Mouse (Mus musculus) midbrain, embryonic 12.5 days (tissue): ENCODE results near the gene Fam222b. TPM values are rescaled to one million over a fixed set of nuclear protein-coding genes. Genes with fewer than 3 reads are reported as not detected.
A peak's percentile ranks its signal among the peaks of the same experiment; 100 is the strongest.

Experiments
- ATAC-seq: fragments of 200-750 bp; cut with Nextera tagmentation; 2 replicates; pipeline ENCODE4 v1.8.0; 2017; ENCODE audit warnings: low read depth, moderate TSS enrichment, moderate library complexity; ENCODE audit not compliant: low FRiP score
- H3K27ac ChIP-seq: fragments of 300-500 bp; sonication (generic); replicated peaks from 2 replicates; pipeline ENCODE4 v1.5.1; 2016; ENCODE audit warnings: mild to moderate bottlenecking
- H3K27me3 ChIP-seq: fragments of 300-500 bp; sonication (generic); 2 replicates; pipeline ENCODE4 v1.6.1; 2016; ENCODE audit warnings: mild to moderate bottlenecking
- H3K36me3 ChIP-seq: fragments of 300-500 bp; sonication (generic); 2 replicates; pipeline ENCODE4 v1.6.1; 2016
- H3K4me1 ChIP-seq: fragments of 300-500 bp; sonication (generic); 2 replicates; pipeline ENCODE4 v1.6.1; 2016
- H3K4me2 ChIP-seq: fragments of 300-500 bp; sonication (generic); replicated peaks from 2 replicates; pipeline ENCODE4 v1.6.1; 2016; ENCODE audit warnings: mild to moderate bottlenecking, moderate library complexity
- H3K4me3 ChIP-seq: fragments of 300-500 bp; sonication (generic); 2 replicates; pipeline ENCODE4 v1.5.1; 2016; ENCODE audit warnings: mild to moderate bottlenecking
- H3K9ac ChIP-seq: fragments of 300-500 bp; sonication (generic); replicated peaks from 2 replicates; pipeline ENCODE4 v1.6.1; 2016; ENCODE audit warnings: mild to moderate bottlenecking, moderate library complexity
- H3K9me3 ChIP-seq: fragments of 300-500 bp; sonication (generic); 2 replicates; pipeline ENCODE4 v1.6.1; 2016; ENCODE audit warnings: mild to moderate bottlenecking
- WGBS: fragments of 180-500 bp; shearing (Covaris S2); methylation state at CpG from one replicate; pipeline ENCODE4 v1.1.7; 2016; 5-methylcytosine and 5-hydroxymethylcytosine counted together
- polyA plus RNA-seq: library from polyadenylated mRNA; unstranded; fragments of >200 nt; fragmentation: Nextera tagmentation; extraction: Ambion mirVana; gene quantifications from 2 replicates; pipeline ENCODE4 v1.2.1, GENCODE M21; 2016

The Fam222b gene
- polyA plus RNA-seq, 1 experiment from 2014 or later, result 27.4 TPM

DNA sequence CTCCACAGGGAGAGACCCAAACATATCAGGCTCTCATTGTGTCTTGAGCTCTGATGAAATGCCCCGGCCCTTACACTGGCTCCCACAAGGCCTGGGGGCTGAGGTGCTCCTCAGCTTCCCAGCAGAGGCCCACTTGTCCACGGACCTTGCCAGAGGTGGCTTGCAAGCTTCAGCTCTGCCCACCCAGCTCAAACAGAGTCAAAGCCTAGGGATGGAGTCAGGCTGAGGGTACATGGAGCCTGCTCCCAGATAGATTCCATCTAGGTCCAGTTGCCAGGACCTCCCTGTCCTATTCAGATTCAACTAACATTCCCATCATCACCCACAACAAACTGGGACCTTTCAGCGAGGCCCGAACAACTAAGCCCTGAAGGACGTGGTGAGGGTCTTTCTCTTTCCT lies 22.5 kb upstream of the Fam222b start:
- Histone ChIP-seq H3K4me1 (no peaks in the 10 kb centered on the region), H3K4me3 (no peak overlapping the region), H3K36me3 (peaks cover 53% of the 10 kb centered on the region), H3K9me3 (no peaks in the 10 kb centered on the region), H3K9ac (no peak overlapping the region), H3K27me3 (no peaks in the 10 kb centered on the region), H3K27ac (no peak overlapping the region), H3K4me2 (no peak overlapping the region)
- 85% methylated on average over 5 of the region's 5 CpGs for WGBS
- ATAC-seq, result no peak

DNA sequence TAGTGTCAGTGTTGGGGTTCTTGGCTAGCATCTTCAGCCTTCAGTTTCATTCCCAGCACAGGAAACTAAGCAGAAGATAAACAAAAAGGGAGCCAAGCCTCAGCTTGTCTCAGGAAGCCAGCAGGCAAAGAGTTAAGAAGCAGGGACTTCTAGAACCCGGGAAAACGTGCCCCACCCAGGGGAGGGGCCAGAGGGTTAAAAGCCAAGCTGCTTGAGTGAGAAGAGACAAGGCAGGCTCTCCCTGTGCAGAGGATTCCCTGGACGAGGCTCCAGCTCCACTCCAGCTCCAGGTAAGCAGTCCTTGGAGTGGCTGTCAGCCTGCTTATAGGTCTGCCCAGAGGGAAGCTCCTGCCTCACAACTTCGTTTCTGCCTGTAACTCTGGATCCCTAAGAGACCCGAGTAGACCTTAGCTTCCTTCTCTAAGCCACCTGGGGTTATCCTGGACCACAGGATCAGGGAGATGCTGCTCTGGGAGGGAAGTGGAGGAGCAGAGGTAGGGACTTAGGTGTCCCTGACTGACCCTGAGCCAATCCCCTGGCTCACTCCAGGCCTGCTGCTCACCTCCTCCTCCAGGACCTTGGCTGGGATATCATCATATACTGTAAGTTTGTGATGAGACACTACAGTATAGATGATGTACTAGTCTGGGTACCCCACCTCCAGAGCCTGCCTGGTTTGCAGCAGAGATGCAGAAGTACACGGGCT lies 21.9 kb upstream of the Fam222b start:
- Histone ChIP-seq H3K27ac (no peak overlapping the region), H3K4me2 (no peak overlapping the region), H3K9me3 (no peaks in the 10 kb centered on the region), H3K27me3 (no peaks in the 10 kb centered on the region), H3K4me3 (no peak overlapping the region), H3K36me3 (peaks cover 58% of the 10 kb centered on the region), H3K9ac (no peak overlapping the region), H3K4me1 (no peaks in the 10 kb centered on the region)
- ATAC-seq, result no peak
- WGBS, result 26% methylated on average over 6 of the region's 6 CpGs

DNA sequence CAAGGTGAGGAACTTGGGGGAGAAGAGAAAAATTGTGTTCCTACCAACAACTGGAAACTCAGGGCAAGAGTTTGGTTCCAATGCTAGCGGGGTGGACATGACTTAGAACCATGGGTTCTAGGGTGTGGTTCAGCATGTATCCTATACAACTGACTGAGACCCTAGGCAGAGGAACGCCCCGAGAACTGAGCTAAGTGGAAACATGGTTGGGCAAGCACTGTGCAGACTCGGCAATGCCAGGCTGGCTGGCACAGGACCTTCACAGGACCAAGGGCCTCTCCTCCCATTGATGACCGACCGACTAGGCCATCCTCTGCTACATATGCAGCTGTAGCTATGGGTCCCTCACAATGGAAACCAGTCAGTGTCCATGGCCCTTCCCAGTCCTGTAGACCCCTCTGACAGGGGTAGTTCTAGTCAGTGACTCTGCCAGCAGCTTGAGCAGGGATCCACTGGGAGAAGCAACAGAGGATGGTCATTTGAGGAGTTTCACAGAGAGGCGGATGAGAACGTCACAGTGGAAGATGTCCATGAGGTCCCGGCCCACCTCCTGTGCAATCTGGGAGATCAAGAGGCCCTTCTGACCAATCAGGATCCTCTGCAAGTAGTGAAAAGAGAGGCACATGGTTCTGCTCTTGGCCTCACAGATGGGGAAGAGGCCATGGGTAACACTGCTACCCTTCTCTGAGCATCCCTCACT lies 20.7 kb upstream of the Fam222b start:
- no peaks in the 10 kb centered on the region for H3K9me3 ChIP-seq
- peaks cover 61% of the 10 kb centered on the region for H3K36me3 ChIP-seq
- H3K27me3 ChIP-seq, result no peaks in the 10 kb centered on the region
- H3K9ac ChIP-seq, result no peak overlapping the region
- H3K4me3 ChIP-seq, result no peak overlapping the region
- no peak overlapping the region for H3K27ac ChIP-seq
- ATAC-seq, result no peak
- WGBS, result 94% methylated on average over 9 of the region's 9 CpGs
- H3K4me1 ChIP-seq, result no peaks in the 10 kb centered on the region
- H3K4me2 ChIP-seq, result no peak overlapping the region

DNA sequence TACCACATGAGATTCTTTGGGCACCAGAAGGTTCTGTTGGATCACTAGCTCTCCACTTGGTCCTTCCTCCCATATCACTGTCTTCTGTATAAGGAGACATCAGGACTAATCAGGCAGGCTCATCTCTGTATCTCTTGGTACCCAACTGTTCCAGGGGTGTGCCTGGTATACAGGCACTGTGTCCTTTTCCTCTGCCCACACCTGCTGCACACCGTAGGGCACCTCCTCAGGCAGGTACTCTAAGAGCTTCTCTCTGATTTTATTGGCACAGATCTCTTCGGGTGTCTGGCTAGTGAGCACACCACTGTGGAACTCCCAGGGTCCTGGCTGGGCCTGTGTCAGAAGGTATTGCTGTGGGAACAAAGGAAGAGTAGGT lies 20.2 kb upstream of the Fam222b start:
- Histone ChIP-seq H3K36me3 (peaks cover 61% of the 10 kb centered on the region), H3K4me2 (no peak overlapping the region), H3K9ac (no peak overlapping the region), H3K27ac (no peak overlapping the region), H3K9me3 (no peaks in the 10 kb centered on the region), H3K27me3 (no peaks in the 10 kb centered on the region), H3K4me3 (no peak overlapping the region), H3K4me1 (peaks cover 4% of the 10 kb centered on the region)
- no peak for ATAC-seq
- 80% methylated on average over 2 of the region's 2 CpGs for WGBS

DNA sequence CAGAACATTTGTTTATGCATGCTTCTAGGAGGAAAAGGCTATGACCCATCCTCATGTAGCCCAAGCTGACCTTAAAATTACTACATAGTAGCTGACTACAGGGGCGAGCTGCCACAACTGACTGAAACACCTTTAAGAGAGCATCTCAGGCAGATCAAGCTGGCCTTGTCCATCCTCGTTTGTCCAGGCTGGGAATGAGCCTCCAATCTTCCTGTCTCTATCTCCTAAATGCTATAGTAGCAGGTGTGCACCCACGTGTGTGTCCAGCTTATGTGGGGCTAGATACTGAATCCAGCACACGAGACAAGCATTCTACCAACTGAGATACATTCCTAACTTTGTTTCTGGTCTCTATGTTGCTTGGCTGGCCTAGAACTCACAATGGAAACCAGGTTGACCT lies 19.8 kb upstream of the Fam222b start:
- H3K9me3 ChIP-seq, result no peaks in the 10 kb centered on the region
- ATAC-seq, result no peak
- no peak overlapping the region for H3K9ac ChIP-seq
- no peaks in the 10 kb centered on the region for H3K27me3 ChIP-seq
- WGBS, result 84% methylated on average over 4 of the region's 4 CpGs
- peaks cover 8% of the 10 kb centered on the region for H3K4me1 ChIP-seq
- no peak overlapping the region for H3K4me3 ChIP-seq
- no peak overlapping the region for H3K4me2 ChIP-seq
- peaks cover 61% of the 10 kb centered on the region for H3K36me3 ChIP-seq
- no peak overlapping the region for H3K27ac ChIP-seq

DNA sequence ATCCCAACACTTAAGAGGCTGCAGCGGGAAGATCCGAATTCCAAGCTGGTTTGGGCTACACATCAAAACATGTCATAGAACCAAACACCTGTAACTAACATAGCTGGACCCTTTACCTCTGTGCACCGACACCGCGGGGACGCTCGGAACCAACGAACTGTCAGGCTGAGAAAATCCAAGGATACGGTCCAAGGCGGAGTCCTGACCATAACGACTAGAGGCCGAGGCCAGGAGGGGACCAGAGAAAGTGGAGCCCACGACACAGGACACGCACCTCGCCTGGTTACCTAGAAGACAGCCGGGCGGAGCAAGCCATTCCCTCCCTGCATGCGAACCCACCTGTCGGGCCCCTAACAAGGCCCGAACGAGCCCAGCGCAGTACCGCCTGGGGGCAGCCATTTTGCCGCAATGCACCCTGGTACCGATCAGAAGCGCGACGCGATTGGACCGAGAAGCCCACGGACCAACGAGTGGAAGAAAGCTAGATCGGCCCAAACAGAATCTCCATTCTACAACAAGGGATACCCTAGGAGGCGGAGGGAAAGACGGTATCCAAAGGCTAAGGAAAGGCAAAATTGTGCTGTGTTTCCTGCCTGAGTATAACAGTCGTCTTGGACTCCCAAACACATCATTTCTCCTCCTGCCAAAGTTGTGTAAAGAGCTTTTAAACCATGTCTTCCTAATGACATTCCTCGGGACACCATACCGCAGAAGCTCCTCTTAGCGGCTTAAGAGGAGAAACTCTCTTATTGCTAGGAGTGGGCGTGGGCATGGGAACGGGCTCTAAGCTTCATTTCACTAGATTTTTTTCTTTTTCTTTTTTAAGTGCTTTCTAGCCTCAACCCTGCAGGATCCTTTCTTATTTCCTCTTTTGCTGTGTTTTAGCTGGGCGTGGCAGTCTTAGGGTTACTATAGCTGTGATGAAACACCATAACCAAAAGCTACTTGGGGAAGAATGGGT lies 14.2 kb upstream of the Fam222b start, which contains the start of gene Eral1:
Eral1 (minus strand) TSS at position 423 of the 961 bp plus-strand sequence.
- Histone ChIP-seq H3K4me1 (peaks cover 15% of the 10 kb centered on the region), H3K27ac (peak within 1 kb of the TSS; percentile 47), H3K9me3 (no peaks in the 10 kb centered on the region), H3K27me3 (peaks cover 9% of the 10 kb centered on the region), H3K36me3 (peaks cover 24% of the 10 kb centered on the region), H3K9ac (peak within 1 kb of the TSS; percentile 63), H3K4me3 (peak within 1 kb of the TSS; percentile 71), H3K4me2 (peak within 1 kb of the TSS; percentile 65)
- peak; percentile 78 for ATAC-seq
- WGBS, result 1% methylated on average over 42 of the region's 42 CpGs

DNA sequence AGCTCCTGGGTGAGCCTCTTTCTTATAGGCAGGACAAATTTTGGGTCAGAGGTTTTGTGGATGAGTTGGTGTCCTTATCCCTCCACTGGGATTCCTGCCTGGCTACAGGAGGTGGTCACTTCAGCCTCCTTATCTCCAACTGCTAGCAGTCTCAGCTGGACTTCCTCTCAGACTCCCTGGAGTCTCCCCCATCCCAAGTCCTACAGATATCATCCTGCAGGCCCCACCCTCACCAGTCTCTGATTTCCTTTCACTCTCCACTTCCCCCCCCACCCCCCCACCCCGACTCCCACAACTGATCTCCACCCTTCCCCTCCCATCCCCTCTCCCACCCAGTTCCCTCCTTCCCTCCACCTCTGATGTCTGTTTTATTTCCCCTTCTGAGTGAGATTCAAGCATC lies 10.9 kb upstream of the Fam222b start:
- Histone ChIP-seq H3K36me3 (no peaks in the 10 kb centered on the region), H3K27ac (no peak overlapping the region), H3K9ac (no peak overlapping the region), H3K4me3 (no peak overlapping the region), H3K4me2 (no peak overlapping the region), H3K27me3 (peaks cover 9% of the 10 kb centered on the region), H3K4me1 (peaks cover 15% of the 10 kb centered on the region), H3K9me3 (no peaks in the 10 kb centered on the region)
- no peak for ATAC-seq
- WGBS, result 33% methylated on average over 1 of the region's 1 CpGs

DNA sequence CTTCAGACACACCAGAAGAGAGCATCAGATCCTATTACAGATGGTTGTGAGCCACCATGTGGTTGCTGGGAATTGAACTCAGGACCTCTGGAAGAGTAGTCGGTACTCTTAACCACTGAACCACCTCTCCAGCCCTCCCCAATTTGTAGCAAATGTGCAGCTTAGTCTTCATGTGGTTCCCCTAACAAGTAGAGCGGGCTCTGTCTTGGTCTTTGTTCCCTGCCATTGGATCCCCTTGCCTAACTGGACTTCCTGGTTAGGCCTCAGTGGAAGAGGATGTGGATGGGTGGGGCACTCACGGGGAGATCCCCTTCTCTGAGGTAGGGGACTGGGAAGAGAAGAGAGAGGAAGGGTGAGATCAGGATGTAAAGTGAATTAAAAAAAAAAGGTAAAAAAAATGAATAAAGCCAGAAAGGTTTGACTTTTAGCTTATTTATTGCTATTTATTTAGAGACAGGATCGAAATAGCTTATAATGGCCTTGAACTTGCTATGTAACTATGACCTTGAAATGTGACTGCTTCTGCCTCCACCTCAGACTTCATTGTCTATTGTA lies 7.5 kb upstream of the Fam222b start:
- WGBS, result 78% methylated on average over 4 of the region's 4 CpGs
- no peak overlapping the region for H3K27ac ChIP-seq
- peaks cover 9% of the 10 kb centered on the region for H3K27me3 ChIP-seq
- H3K9ac ChIP-seq, result no peak overlapping the region
- no peak overlapping the region for H3K4me2 ChIP-seq
- no peak overlapping the region for H3K4me3 ChIP-seq
- H3K9me3 ChIP-seq, result no peaks in the 10 kb centered on the region
- ATAC-seq, result no peak
- no peaks in the 10 kb centered on the region for H3K36me3 ChIP-seq
- no peaks in the 10 kb centered on the region for H3K4me1 ChIP-seq

DNA sequence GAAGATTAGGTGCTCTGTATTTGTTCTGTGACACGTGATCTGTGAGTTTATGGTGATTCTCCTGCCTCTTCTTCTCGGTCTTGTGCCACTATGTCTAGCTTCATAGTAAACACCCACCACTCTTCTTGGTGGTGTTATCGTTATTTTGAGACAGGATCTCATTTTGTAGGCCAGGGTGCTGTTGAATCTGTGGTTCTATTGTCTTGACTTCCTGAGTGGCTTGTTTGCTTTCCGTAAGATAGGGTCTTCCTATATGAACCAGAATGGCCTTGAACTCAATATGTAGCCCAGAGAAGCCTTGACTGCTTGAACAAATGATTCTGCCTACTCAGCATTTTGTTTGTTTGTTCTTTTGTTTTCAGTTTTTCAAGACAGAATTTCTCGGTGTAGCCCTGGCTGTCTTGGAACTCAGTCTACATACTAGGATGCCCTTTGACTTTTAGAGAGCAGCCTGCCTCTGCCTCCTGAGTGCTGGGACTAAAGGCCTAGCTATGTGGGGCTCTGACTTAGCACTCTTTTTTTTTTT lies 6.6 kb upstream of the Fam222b start:
- H3K9me3 ChIP-seq, result no peaks in the 10 kb centered on the region
- H3K27ac ChIP-seq, result no peak overlapping the region
- H3K9ac ChIP-seq, result no peak overlapping the region
- H3K4me2 ChIP-seq, result no peak overlapping the region
- ATAC-seq, result no peak
- no peaks in the 10 kb centered on the region for H3K36me3 ChIP-seq
- H3K4me3 ChIP-seq, result no peak overlapping the region
- peaks cover 13% of the 10 kb centered on the region for H3K27me3 ChIP-seq
- no peaks in the 10 kb centered on the region for H3K4me1 ChIP-seq
- 76% methylated on average over 5 of the region's 5 CpGs for WGBS

DNA sequence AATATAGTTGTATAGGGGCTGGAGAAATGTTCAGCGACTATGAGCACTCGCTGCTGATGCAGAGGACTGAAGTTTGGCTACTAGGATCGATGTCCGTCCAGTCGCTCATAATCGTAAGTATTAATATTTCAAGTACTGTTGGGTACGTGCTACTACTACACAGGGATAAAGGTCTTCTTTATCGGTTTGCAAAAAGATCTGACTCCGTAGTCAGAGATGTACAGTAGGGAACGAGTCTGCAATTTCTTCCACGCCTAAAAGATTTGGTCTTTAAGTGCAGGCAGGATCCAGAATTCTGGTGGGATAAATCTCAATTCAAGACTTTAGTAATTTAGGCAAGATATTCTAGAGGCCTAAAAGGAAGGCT lies 340 bp upstream of the Fam222b start:
- WGBS, result 59% methylated on average over 11 of the region's 11 CpGs
- peak overlapping the region; percentile 80 for H3K4me3 ChIP-seq
- H3K4me2 ChIP-seq, result peak overlapping the region; percentile 86
- ATAC-seq, result no peak
- peaks cover 24% of the 10 kb centered on the region for H3K4me1 ChIP-seq
- no peaks in the 10 kb centered on the region for H3K36me3 ChIP-seq
- peak overlapping the region; percentile 87; the same call in 1 of the 2 replicates for H3K9ac ChIP-seq
- H3K9me3 ChIP-seq, result no peaks in the 10 kb centered on the region
- peak overlapping the region; percentile 83; the same call in 1 of the 2 replicates for H3K27ac ChIP-seq
- H3K27me3 ChIP-seq, result 0 out of 2 replicates have a peak, but pooled peaks cover 3% of the 10 kb centered on the region

DNA sequence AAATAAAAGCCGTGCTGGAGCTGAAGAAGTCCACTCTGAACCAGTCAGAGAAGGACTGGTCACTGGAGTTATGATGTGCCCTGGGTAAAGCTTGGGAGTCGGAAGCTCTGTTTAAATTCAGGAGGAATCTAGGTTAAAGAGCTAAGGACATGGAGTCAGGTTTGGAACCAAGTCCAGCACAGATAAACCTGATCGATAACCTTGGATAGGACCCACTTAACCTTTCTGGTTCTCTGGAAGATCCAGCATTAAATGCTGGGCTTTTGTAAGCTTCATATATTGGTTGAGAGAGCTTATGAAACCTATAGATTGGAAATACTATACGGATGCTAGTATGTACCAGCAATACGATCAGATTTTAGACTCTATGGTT lies 670 bp downstream of the Fam222b start:
- Histone ChIP-seq H3K4me2 (peak overlapping the region; percentile 86), H3K9ac (peak overlapping the region; percentile 87), H3K4me1 (peaks cover 24% of the 10 kb centered on the region), H3K9me3 (no peaks in the 10 kb centered on the region), H3K4me3 (peak overlapping the region; percentile 80), H3K27me3 (0 out of 2 replicates have a peak, but pooled peaks cover 3% of the 10 kb centered on the region), H3K27ac (peak overlapping the region; percentile 83), H3K36me3 (no peaks in the 10 kb centered on the region)
- WGBS, result 25% methylated on average over 5 of the region's 5 CpGs
- ATAC-seq, result peak; percentile 41; the same call in 1 of the 2 replicates
